Mouse (Mus musculus): ENCODE data around the gene Dmrt3. TPM values are rescaled to one million over a fixed set of nuclear protein-coding genes. Genes with fewer than 3 reads are reported as not detected.

The Dmrt3 gene
- polyA plus RNA-seq, 1 experiment, result 2.8 TPM

DNA sequence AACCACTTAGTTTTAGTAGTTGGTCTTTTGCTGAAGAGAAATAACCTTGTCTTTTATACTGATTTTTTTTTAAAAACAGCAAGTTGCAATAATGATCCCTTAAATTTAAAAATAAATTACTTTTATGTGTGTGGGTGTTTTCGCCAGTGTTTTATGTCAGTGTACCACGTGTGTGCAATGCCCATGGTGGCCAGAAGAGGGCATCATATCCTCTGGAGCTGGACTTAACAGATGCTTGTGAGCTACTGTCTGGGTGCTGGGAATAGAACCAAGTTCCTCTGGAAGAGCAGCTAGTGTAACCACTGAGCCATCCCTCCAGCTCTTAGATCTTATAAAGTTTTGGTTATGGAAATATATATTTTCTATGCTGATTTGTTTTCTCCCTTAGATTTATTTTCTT is 30.7 kb upstream of the Dmrt3 start:
- Histone ChIP-seq H3K27me3 (ENCODE audit: control insufficient read depth, insufficient read depth, low read length) (no peaks in the 10 kb centered on the region; the same call in 1 of the 2 replicates), H3K4me1 (replicated peaks; ENCODE audit: control insufficient read depth, insufficient read depth, low read length) (no peaks in the 10 kb centered on the region), H3K36me3 (ENCODE audit: control insufficient read depth, insufficient read depth, low read length) (no peaks in the 10 kb centered on the region), H3K4me3 (ENCODE audit: control insufficient read depth, insufficient read depth, low read length) (no peak overlapping the region), H3K27ac (ENCODE audit: control insufficient read depth, insufficient read depth, low read length) (no peak overlapping the region)
- no peak for TF ChIP-seq POLR2A (IDR thresholded peaks at IDR 0.05; ENCODE audit: control insufficient read depth, extremely low read depth, insufficient read depth, low read length, poor library complexity)
- no peak for TF ChIP-seq CTCF (IDR thresholded peaks at IDR 0.05; ENCODE audit: borderline replicate concordance, control insufficient read depth, extremely low read depth, insufficient read depth, low read length, poor library complexity)
- 97% methylated on average over 2 of the region's 2 CpGs for WGBS
- no peak for DNase-seq

DNA sequence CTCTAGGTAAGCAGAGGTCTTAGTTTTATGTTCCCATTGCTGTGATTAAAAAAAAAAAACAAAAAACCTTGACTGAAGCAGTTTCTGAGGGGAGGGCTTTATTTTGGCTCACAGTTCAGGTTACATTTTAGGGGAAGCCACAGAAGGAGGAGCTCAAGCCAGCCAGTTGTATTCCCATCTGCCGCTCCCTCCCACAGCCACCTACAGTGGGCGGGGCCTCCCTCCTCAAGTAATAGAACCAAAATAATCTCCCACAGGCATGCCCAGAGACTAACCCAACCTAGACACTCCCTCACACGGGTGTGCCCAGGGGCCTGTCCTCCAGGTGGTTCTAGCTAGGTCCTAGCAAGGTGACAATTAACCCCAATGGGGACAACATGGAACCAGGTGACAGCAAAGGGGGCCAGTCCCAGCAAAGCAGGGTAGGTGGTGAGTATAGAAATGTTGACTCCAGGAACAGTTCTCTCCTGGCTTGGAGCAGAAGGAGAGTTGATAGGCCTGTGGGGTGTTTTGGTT is 12.3 kb upstream of the Dmrt3 start:
- no peak overlapping the region for H3K27ac ChIP-seq (ENCODE audit: control insufficient read depth, insufficient read depth, low read length)
- no peak for TF ChIP-seq CTCF (IDR thresholded peaks at IDR 0.05; ENCODE audit: borderline replicate concordance, control insufficient read depth, extremely low read depth, insufficient read depth, low read length, poor library complexity)
- no peak for TF ChIP-seq POLR2A (IDR thresholded peaks at IDR 0.05; ENCODE audit: control insufficient read depth, extremely low read depth, insufficient read depth, low read length, poor library complexity)
- H3K4me3 ChIP-seq (ENCODE audit: control insufficient read depth, insufficient read depth, low read length), result no peak overlapping the region
- WGBS, result 76% methylated on average over 3 of the region's 3 CpGs
- H3K36me3 ChIP-seq (ENCODE audit: control insufficient read depth, insufficient read depth, low read length), result no peaks in the 10 kb centered on the region
- no peak for DNase-seq
- H3K4me1 ChIP-seq (replicated peaks; ENCODE audit: control insufficient read depth, insufficient read depth, low read length), result no peaks in the 10 kb centered on the region
- H3K27me3 ChIP-seq (ENCODE audit: control insufficient read depth, insufficient read depth, low read length), result no peaks in the 10 kb centered on the region; the same call in 1 of the 2 replicates

DNA sequence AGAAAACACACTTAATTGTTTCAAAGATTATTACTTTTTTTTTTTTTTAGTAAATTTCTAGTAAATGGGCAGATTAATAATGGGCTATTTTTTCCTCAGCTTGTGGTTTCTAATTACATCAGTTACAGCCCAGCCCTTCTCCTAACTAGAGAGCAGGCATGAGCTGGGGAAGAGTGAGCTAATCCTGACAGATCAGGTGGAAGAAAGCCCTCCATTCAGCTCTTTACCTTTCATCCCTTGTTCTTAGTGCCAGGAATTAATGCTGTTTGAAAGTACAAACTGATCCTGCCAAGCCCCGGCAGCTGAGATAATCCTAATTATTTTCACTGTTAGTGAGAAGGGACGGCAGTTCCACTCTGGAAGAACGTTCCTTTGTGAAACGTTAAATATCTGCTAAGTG is 11.5 kb upstream of the Dmrt3 start:
- no peak for DNase-seq
- Histone ChIP-seq H3K4me1 (replicated peaks; ENCODE audit: control insufficient read depth, insufficient read depth, low read length) (no peaks in the 10 kb centered on the region), H3K27ac (ENCODE audit: control insufficient read depth, insufficient read depth, low read length) (no peak overlapping the region), H3K4me3 (ENCODE audit: control insufficient read depth, insufficient read depth, low read length) (no peak overlapping the region), H3K36me3 (ENCODE audit: control insufficient read depth, insufficient read depth, low read length) (no peaks in the 10 kb centered on the region), H3K27me3 (ENCODE audit: control insufficient read depth, insufficient read depth, low read length) (no peaks in the 10 kb centered on the region; the same call in 1 of the 2 replicates)
- WGBS, result 31% methylated on average over 4 of the region's 4 CpGs
- TF ChIP-seq CTCF (IDR thresholded peaks at IDR 0.05; ENCODE audit: borderline replicate concordance, control insufficient read depth, extremely low read depth, insufficient read depth, low read length, poor library complexity), result no peak

DNA sequence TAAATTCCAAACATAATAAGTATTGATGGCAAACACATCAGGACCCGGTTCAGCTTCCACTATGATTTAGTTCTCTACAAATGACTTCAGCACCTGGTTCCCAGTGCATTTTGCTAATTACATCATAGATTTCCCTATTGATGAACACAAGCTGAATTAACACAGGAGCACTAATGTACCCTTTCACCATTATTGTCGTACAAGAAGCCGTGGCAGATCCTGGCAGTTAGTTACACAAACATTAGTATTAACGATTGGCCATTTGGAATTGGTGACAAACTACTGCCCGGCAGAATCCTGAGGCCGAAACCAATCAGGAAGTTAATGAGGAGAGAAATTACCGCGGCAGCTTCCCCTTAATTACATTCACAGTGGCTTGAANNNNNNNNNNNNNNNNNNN is 8.1 kb upstream of the Dmrt3 start:
- H3K27ac ChIP-seq (ENCODE audit: control insufficient read depth, insufficient read depth, low read length), result no peak overlapping the region
- no peak overlapping the region for H3K4me3 ChIP-seq (ENCODE audit: control insufficient read depth, insufficient read depth, low read length)
- TF ChIP-seq CTCF (IDR thresholded peaks at IDR 0.05; ENCODE audit: borderline replicate concordance, control insufficient read depth, extremely low read depth, insufficient read depth, low read length, poor library complexity) (no peak), POLR2A (IDR thresholded peaks at IDR 0.05; ENCODE audit: control insufficient read depth, extremely low read depth, insufficient read depth, low read length, poor library complexity) (no peak)
- peaks cover 10% of the 10 kb centered on the region for H3K27me3 ChIP-seq (ENCODE audit: control insufficient read depth, insufficient read depth, low read length)
- no peaks in the 10 kb centered on the region for H3K36me3 ChIP-seq (ENCODE audit: control insufficient read depth, insufficient read depth, low read length)
- no peak for DNase-seq
- 6% methylated on average over 8 of the region's 8 CpGs for WGBS
- H3K4me1 ChIP-seq (replicated peaks; ENCODE audit: control insufficient read depth, insufficient read depth, low read length), result no peaks in the 10 kb centered on the region

DNA sequence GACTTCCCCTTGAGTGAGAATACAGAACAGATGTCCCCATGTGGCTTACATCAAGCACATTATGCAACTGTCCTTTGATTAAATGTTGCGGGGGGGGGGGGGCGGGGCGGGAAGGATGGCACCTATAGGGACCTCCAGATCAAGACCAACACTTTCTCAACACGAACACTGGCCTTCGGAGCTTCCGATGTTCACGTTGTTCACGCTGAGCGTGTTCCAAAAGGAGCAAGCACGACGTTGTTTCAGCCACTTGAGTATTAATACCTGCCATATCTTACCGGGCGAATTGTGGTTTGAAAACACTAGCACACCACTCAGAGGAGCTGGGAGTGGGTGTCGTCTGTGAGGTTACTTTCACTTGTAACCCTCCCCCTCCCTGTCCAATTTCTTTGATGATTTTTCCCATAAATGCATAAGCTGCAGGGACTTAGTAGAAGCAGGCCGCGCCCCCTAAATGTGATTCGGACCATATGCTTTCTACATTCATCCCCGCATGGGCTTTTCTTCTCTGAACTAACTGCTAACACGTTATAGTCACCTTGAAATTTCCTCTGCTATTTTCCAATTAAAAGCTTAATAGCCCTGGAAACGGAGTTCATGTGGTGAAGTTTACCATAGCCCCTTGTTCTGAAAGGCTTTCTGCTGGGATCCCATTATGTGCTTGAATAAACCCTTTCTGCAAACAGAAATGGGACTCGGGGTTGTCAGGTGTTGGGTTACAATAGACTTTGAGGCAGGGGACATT is 2.5 kb upstream of the Dmrt3 start:
- no peak for DNase-seq
- no peak for TF ChIP-seq POLR2A (IDR thresholded peaks at IDR 0.05; ENCODE audit: control insufficient read depth, extremely low read depth, insufficient read depth, low read length, poor library complexity)
- no peak for TF ChIP-seq CTCF (IDR thresholded peaks at IDR 0.05; ENCODE audit: borderline replicate concordance, control insufficient read depth, extremely low read depth, insufficient read depth, low read length, poor library complexity)
- H3K27me3 ChIP-seq (ENCODE audit: control insufficient read depth, insufficient read depth, low read length), result peaks cover 22% of the 10 kb centered on the region
- 6% methylated on average over 21 of the region's 21 CpGs for WGBS
- no peak overlapping the region for H3K27ac ChIP-seq (ENCODE audit: control insufficient read depth, insufficient read depth, low read length)
- no peaks in the 10 kb centered on the region for H3K36me3 ChIP-seq (ENCODE audit: control insufficient read depth, insufficient read depth, low read length)
- H3K4me1 ChIP-seq (replicated peaks; ENCODE audit: control insufficient read depth, insufficient read depth, low read length), result no peaks in the 10 kb centered on the region
- H3K4me3 ChIP-seq (ENCODE audit: control insufficient read depth, insufficient read depth, low read length), result no peak overlapping the region

DNA sequence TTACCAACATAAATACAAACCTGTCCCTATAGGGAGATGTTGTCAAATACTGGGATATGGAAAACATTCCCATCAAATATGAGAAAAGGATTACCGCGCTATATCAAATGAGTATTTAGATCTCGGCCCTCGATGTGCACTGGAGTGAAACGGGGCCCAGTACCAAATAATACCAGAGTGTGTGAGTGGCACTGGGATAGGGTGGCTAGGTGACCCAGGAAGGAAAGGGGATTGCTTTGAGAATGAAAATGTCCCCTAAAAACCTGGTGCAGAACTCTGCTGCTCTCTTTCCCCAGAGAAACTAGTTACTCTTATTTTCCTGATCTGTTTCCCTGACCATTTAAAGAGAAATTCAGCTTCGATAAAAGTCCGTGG is 1.9 kb upstream of the Dmrt3 start:
- TF ChIP-seq POLR2A (IDR thresholded peaks at IDR 0.05; ENCODE audit: control insufficient read depth, extremely low read depth, insufficient read depth, low read length, poor library complexity) (no peak), CTCF (IDR thresholded peaks at IDR 0.05; ENCODE audit: borderline replicate concordance, control insufficient read depth, extremely low read depth, insufficient read depth, low read length, poor library complexity) (no peak)

More for the DNA sequence above, 1.9 kb upstream of the Dmrt3 start:
- Histone ChIP-seq H3K4me3 (ENCODE audit: control insufficient read depth, insufficient read depth, low read length) (no peak overlapping the region), H3K27me3 (ENCODE audit: control insufficient read depth, insufficient read depth, low read length) (peaks cover 24% of the 10 kb centered on the region), H3K27ac (ENCODE audit: control insufficient read depth, insufficient read depth, low read length) (no peak overlapping the region), H3K4me1 (replicated peaks; ENCODE audit: control insufficient read depth, insufficient read depth, low read length) (no peaks in the 10 kb centered on the region), H3K36me3 (ENCODE audit: control insufficient read depth, insufficient read depth, low read length) (no peaks in the 10 kb centered on the region)
- DNase-seq, result no peak
- 16% methylated on average over 7 of the region's 7 CpGs for WGBS

Data from thymus, adult 2 months (tissue).